Mouse (Mus musculus) stomach, embryonic 15.5 days (tissue): ENCODE measurements around the gene Commd2. TPM values are rescaled to one million over a fixed set of nuclear protein-coding genes. Genes with fewer than 3 reads are reported as not detected.

Source experiments
- ATAC-seq: fragments of 200-750 bp; cut with Nextera tagmentation; 2 replicates; pipeline ENCODE4 v1.8.0; 2017; ENCODE audit warnings: low read depth, moderate number of reproducible peaks, moderate TSS enrichment; ENCODE audit not compliant: insufficient read depth, low FRiP score
- H3K27ac ChIP-seq: fragments of 300-500 bp; sonication (generic); 2 replicates; pipeline ENCODE4 v1.5.1; 2015; ENCODE audit warnings: mild to moderate bottlenecking, inconsistent platforms
- H3K27me3 ChIP-seq: fragments of 300-500 bp; sonication (generic); replicated peaks from 2 replicates; pipeline ENCODE4 v1.6.1; 2015; ENCODE audit warnings: inconsistent platforms
- H3K36me3 ChIP-seq: fragments of 300-500 bp; sonication (generic); 2 replicates; pipeline ENCODE4 v1.6.1; 2015; ENCODE audit warnings: inconsistent platforms
- H3K4me1 ChIP-seq: fragments of 300-500 bp; sonication (generic); 2 replicates; pipeline ENCODE4 v1.6.1; 2015; ENCODE audit warnings: inconsistent platforms
- H3K4me2 ChIP-seq: fragments of 300-500 bp; sonication (generic); 2 replicates; pipeline ENCODE4 v1.6.1; 2015; ENCODE audit warnings: mild to moderate bottlenecking, inconsistent platforms
- H3K4me3 ChIP-seq: fragments of 300-500 bp; sonication (generic); replicated peaks from 2 replicates; pipeline ENCODE4 v1.5.1; 2015; ENCODE audit warnings: inconsistent platforms
- H3K9ac ChIP-seq: fragments of 300-500 bp; sonication (generic); 2 replicates; pipeline ENCODE4 v1.6.1; 2015; ENCODE audit warnings: inconsistent platforms
- H3K9me3 ChIP-seq: fragments of 300-500 bp; sonication (generic); 2 replicates; pipeline ENCODE4 v1.6.1; 2016; ENCODE audit warnings: inconsistent platforms
- WGBS: fragments of 180-500 bp; shearing (Covaris S2); methylation state at CpG from one replicate; pipeline ENCODE4 v1.1.7; 2015; 5-methylcytosine and 5-hydroxymethylcytosine counted together
- polyA plus RNA-seq: library from polyadenylated mRNA; unstranded; fragments of >200 nt; fragmentation: Nextera tagmentation; extraction: Ambion mirVana; gene quantifications from 2 replicates; pipeline ENCODE4 v1.2.1, GENCODE M21; 2015

Commd2 gene
- polyA plus RNA-seq: 66.4 and 85.6 TPM in 2 replicates

- Histone ChIP-seq H3K4me1 (no peaks in the 10 kb centered on the region), H3K4me3 (peak within 1 kb of the TSS; percentile 76), H3K36me3 (no peaks in the 10 kb centered on the region), H3K4me2 (peak within 1 kb of the TSS; percentile 59), H3K27ac (peak within 1 kb of the TSS; percentile 82), H3K9me3 (no peaks in the 10 kb centered on the region), H3K27me3 (no peaks in the 10 kb centered on the region), H3K9ac (peak within 1 kb of the TSS; percentile 60)
- ATAC-seq: peak; percentile 96
- WGBS: under 1% methylated on average over 42 of the region's 42 CpGs
Measured at GRCm38 (mm10) chr3:57651231-57651864, at the start of gene Commd2. Gene Commd2 (minus strand): TSS chr3:57651715.

- H3K4me2 ChIP-seq: no peak overlapping the region
- H3K4me1 ChIP-seq: no peaks in the 10 kb centered on the region
- no peak overlapping the region for H3K4me3 ChIP-seq
- ATAC-seq: no peak
- no peaks in the 10 kb centered on the region for H3K9me3 ChIP-seq
- no peak overlapping the region for H3K9ac ChIP-seq
- 88% methylated on average over 9 of the region's 9 CpGs for WGBS
- no peaks in the 10 kb centered on the region for H3K27me3 ChIP-seq
- H3K27ac ChIP-seq: no peak overlapping the region
- H3K36me3 ChIP-seq: no peaks in the 10 kb centered on the region
Measured at GRCm38 (mm10) chr3:57696779-57697178, 45.3 kb upstream of the Commd2 start.

- Histone ChIP-seq H3K4me2 (no peak overlapping the region), H3K9ac (no peak overlapping the region), H3K27ac (no peak overlapping the region), H3K27me3 (no peaks in the 10 kb centered on the region), H3K9me3 (no peaks in the 10 kb centered on the region), H3K36me3 (no peaks in the 10 kb centered on the region), H3K4me1 (no peaks in the 10 kb centered on the region), H3K4me3 (no peak overlapping the region)
- no peak for ATAC-seq
- 85% methylated on average over 4 of the region's 4 CpGs for WGBS
Measured at GRCm38 (mm10) chr3:57696249-57696648, 44.7 kb upstream of the Commd2 start.

- no peaks in the 10 kb centered on the region for H3K4me1 ChIP-seq
- H3K9me3 ChIP-seq: no peaks in the 10 kb centered on the region
- H3K36me3 ChIP-seq: no peaks in the 10 kb centered on the region
- 59% methylated on average over 2 of the region's 2 CpGs for WGBS
- H3K9ac ChIP-seq: no peak within 1 kb of the TSS
- no peak within 1 kb of the TSS for H3K27ac ChIP-seq
- no peak within 1 kb of the TSS for H3K4me3 ChIP-seq
- H3K4me2 ChIP-seq: no peak within 1 kb of the TSS
- H3K27me3 ChIP-seq: no peaks in the 10 kb centered on the region
- no peak for ATAC-seq
Measured at GRCm38 (mm10) chr3:57692719-57693118, 41.2 kb upstream of the Commd2 start, which contains the start of gene Ankub1. Gene Ankub1 (minus strand): TSS chr3:57692799.

GRCm38 (mm10) chr3:57691772-57692171 lies 40.3 kb upstream of the Commd2 start:
- H3K36me3 ChIP-seq: no peaks in the 10 kb centered on the region
- 77% methylated on average over 4 of the region's 4 CpGs for WGBS
- no peaks in the 10 kb centered on the region for H3K9me3 ChIP-seq
- H3K27ac ChIP-seq: no peak overlapping the region
- no peaks in the 10 kb centered on the region for H3K27me3 ChIP-seq
- H3K9ac ChIP-seq: no peak overlapping the region
- H3K4me1 ChIP-seq: no peaks in the 10 kb centered on the region
- H3K4me2 ChIP-seq: no peak overlapping the region
- no peak overlapping the region for H3K4me3 ChIP-seq
- no peak for ATAC-seq

GRCm38 (mm10) chr3:57677786-57678185 lies 26.3 kb upstream of the Commd2 start:
- Histone ChIP-seq H3K27me3 (no peaks in the 10 kb centered on the region), H3K4me3 (no peak overlapping the region), H3K9me3 (no peaks in the 10 kb centered on the region), H3K4me1 (no peaks in the 10 kb centered on the region), H3K4me2 (no peak overlapping the region), H3K27ac (no peak overlapping the region), H3K36me3 (no peaks in the 10 kb centered on the region), H3K9ac (no peak overlapping the region)
- no peak for ATAC-seq

GRCm38 (mm10) chr3:57674075-57674474 lies 22.6 kb upstream of the Commd2 start:
- WGBS: 66% methylated on average over 2 of the region's 2 CpGs
- H3K4me1 ChIP-seq: no peaks in the 10 kb centered on the region
- H3K9ac ChIP-seq: no peak overlapping the region
- no peaks in the 10 kb centered on the region for H3K36me3 ChIP-seq
- no peak overlapping the region for H3K27ac ChIP-seq
- no peaks in the 10 kb centered on the region for H3K27me3 ChIP-seq
- H3K4me3 ChIP-seq: no peak overlapping the region
- ATAC-seq: no peak
- no peak overlapping the region for H3K4me2 ChIP-seq
- no peaks in the 10 kb centered on the region for H3K9me3 ChIP-seq

GRCm38 (mm10) chr3:57673586-57673985 lies 22.1 kb upstream of the Commd2 start:
- Histone ChIP-seq H3K4me1 (no peaks in the 10 kb centered on the region), H3K27me3 (no peaks in the 10 kb centered on the region), H3K9ac (no peak overlapping the region), H3K4me2 (no peak overlapping the region), H3K9me3 (no peaks in the 10 kb centered on the region), H3K27ac (no peak overlapping the region), H3K4me3 (no peak overlapping the region), H3K36me3 (no peaks in the 10 kb centered on the region)
- no peak for ATAC-seq
- 89% methylated on average over 4 of the region's 4 CpGs for WGBS

- no peak overlapping the region for H3K27ac ChIP-seq
- no peak overlapping the region; the same call in 1 of the 2 replicates for H3K4me3 ChIP-seq
- no peaks in the 10 kb centered on the region for H3K4me1 ChIP-seq
- 32% methylated on average over 14 of the region's 14 CpGs for WGBS
- no peaks in the 10 kb centered on the region for H3K9me3 ChIP-seq
- H3K4me2 ChIP-seq: peak overlapping the region; percentile 40; the same call in 1 of the 2 replicates
- no peak overlapping the region for H3K9ac ChIP-seq
- no peak for ATAC-seq
- no peaks in the 10 kb centered on the region for H3K27me3 ChIP-seq
- no peaks in the 10 kb centered on the region for H3K36me3 ChIP-seq
Measured at GRCm38 (mm10) chr3:57667054-57667723, 15.7 kb upstream of the Commd2 start.

- ATAC-seq: no peak
- H3K27me3 ChIP-seq: no peaks in the 10 kb centered on the region
- H3K4me1 ChIP-seq: no peaks in the 10 kb centered on the region
- H3K9ac ChIP-seq: no peak overlapping the region
- H3K27ac ChIP-seq: no peak overlapping the region
- H3K9me3 ChIP-seq: no peaks in the 10 kb centered on the region
- 90% methylated on average over 5 of the region's 5 CpGs for WGBS
- H3K4me2 ChIP-seq: no peak overlapping the region
- no peak overlapping the region for H3K4me3 ChIP-seq
- no peaks in the 10 kb centered on the region for H3K36me3 ChIP-seq
Measured at GRCm38 (mm10) chr3:57665880-57666279, 14.4 kb upstream of the Commd2 start.

- 66% methylated on average over 10 of the region's 10 CpGs for WGBS
- no peak overlapping the region for H3K9ac ChIP-seq
- ATAC-seq: no peak
- no peaks in the 10 kb centered on the region for H3K4me1 ChIP-seq
- no peaks in the 10 kb centered on the region for H3K9me3 ChIP-seq
- no peak overlapping the region for H3K27ac ChIP-seq
- H3K4me3 ChIP-seq: no peak overlapping the region
- no peaks in the 10 kb centered on the region for H3K27me3 ChIP-seq
- H3K36me3 ChIP-seq: no peaks in the 10 kb centered on the region
- no peak overlapping the region for H3K4me2 ChIP-seq
Measured at GRCm38 (mm10) chr3:57664682-57665081, 13.2 kb upstream of the Commd2 start.

GRCm38 (mm10) chr3:57663731-57664130 lies 12.2 kb upstream of the Commd2 start:
- H3K4me1 ChIP-seq: no peaks in the 10 kb centered on the region
- 21% methylated on average over 6 of the region's 6 CpGs for WGBS
- H3K27ac ChIP-seq: no peak overlapping the region
- H3K36me3 ChIP-seq: no peaks in the 10 kb centered on the region
- no peaks in the 10 kb centered on the region for H3K9me3 ChIP-seq
- no peak overlapping the region for H3K4me3 ChIP-seq
- no peak overlapping the region for H3K9ac ChIP-seq
- no peak for ATAC-seq
- no peaks in the 10 kb centered on the region for H3K27me3 ChIP-seq
- no peak overlapping the region for H3K4me2 ChIP-seq
